Mouse (Mus musculus): ENCODE results near the gene Lypd5. TPM values are rescaled to one million over a fixed set of nuclear protein-coding genes. Genes with fewer than 3 reads are reported as not detected.
A peak's percentile ranks its signal among the peaks of the same experiment; 100 is the strongest.

The Lypd5 gene
- total RNA-seq (2014; fragmentation: Nextera tagmentation) = not detected in 2 replicates
- not detected in 2 replicates for total RNA-seq (2017)

DNA sequence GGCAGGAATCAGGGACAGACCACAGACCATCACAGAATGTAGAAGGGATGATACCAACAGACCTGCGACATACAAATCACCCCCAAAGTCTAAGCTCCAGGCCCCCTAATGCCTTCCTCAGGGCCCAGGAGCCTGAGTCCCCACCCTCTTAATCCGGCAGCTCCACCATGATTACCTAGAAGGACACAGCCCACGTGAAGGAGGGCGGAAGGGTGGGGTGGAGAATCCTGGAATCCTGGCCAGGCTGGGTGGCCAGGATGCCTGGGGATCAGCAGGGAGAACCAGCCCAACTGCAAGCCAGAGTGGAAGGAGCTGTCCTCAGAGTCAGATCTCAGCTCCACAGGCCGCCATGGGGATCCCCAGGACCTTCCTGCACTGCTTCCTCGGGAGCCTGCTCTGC, at the start of gene Lypd5:
Lypd5 (plus strand) TSS at position 301 of the 400 bp plus-strand sequence.
- no peak for ATAC-seq (replicated peaks; ENCODE audit: low FRiP score, low TSS enrichment, poor library complexity, severe bottlenecking)

DNA sequence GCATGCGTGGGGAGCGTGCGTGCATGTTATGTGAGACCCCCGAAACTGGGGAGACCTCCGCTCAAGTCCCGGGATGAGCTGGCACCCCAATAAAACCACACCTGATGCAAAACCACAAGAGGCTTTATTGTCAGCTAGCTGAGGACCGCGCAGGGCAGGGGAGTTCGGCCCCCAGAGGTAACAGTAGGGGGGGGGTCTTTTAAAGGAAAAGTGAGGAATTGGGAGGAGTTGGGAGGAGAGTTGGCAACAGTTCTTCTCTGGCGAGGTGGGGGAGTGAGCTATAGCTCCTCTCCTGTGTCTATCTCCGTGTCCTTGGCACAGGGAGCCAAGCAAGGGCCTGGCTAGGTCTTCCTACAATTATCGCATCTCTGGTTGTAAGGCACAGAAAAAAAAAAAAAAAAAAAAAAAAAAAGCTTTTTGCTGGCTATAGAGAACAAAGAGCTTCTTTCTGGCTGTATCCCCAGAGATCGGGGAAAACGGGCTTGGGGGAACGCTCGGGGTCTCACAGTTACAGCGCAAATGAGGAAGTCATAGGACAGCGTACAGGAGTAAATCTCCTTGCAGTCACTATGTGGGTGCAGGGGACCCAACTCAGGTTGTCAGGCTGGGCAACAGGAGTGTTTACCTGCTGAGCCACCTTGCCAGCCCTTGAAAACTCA, 49.0 kb upstream of the Lypd5 start:
- ATAC-seq (replicated peaks; ENCODE audit: low FRiP score, low TSS enrichment, poor library complexity, severe bottlenecking) = no peak

DNA sequence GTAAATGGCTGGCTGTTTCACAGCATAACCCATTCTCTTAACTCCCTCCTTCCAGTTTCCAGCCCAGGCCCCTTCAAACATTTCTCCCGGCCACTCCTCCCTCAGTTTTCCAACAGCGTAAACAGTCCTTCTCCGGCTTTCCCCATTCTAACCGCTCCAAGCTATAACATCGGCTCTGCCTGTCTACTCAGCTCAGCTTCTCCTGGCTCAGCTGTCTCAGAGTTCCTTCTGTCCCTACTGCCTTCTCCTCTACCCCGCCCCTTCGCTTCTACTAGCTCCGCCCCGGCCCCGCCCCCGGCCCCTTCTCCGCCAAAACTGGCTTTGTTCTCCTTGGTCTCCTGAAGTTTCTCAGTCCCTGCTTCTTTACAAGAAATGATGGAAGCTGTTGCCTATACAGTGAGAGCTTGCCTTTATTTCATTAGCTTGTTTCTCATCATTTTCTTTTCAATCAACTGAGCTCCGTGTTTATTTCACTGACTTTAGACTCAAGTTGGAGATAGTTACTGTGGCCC, 48.2 kb upstream of the Lypd5 start, which contains the start of gene Zfp61:
Zfp61 (minus strand) TSS at position 462 of the 512 bp plus-strand sequence.
- ATAC-seq (replicated peaks; ENCODE audit: low FRiP score, low TSS enrichment, poor library complexity, severe bottlenecking) = peak; percentile 76

DNA sequence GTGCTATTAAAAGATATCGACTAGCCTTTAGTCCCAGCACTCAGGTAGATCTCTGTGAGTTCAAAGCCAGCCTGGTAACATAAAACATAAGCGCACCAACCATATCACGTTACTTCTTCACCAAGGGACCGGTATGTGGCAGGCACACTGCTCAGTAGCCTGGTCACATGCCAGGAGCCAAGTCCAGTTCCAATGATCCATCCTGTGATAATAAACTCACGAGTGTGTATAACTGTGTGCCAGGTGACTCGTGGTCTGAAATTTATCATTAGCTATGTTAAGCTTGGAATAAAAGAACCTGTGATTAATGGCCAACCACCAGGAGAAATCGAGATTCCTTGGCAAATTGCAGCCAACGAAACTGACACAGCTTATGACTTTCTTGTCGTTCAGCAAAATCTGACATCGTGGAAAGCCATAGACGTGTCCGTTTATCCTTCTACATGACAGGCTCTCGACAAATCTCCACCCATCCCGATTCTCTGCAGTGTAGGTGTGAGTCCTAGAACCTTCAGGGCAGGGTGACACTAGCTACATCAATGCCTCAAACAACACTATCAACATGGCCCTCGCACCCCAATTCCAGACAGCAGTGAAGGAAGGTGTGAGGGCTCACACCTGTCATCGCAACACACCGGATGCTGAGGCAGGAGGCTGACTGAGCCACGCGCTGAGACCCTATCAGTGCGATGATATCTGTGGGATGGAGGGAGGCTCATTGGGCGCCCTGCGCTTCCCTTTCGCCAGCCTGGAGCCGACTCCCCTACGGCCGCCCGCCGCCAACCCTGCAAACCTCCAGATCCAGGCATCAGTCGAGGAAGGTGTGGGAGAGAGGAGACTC, 33.0 kb upstream of the Lypd5 start:
- peak; percentile 63 for ATAC-seq (replicated peaks; ENCODE audit: low FRiP score, low TSS enrichment, poor library complexity, severe bottlenecking)

DNA sequence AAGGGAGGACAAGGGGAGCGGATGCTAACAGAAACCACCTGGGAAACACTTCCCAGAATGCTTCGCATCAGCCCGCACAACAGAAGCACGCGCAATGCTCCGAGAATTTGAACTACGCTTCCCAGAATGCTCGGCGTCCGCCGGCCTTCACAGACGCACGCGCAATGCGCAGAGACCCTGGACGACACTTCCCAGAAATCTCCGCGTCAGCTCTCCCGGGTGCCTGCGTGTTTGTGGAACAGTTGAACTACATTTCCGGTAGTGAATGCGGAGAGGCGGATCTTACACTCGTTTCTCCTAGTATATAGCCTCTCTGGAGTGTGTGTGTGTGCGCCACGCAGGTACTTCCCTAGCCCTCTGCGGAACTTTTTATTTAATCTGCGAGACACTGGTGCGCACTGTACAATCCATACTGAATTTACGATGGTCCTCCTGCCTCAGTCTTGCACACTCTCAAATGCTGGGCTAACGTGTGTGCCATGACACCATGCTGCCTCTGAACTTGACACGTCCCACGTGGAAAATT, 32.4 kb upstream of the Lypd5 start, which contains the start of gene Zfp94:
Zfp94 (minus strand) TSS at position 100 of the 526 bp plus-strand sequence.
- peak; percentile 95 for ATAC-seq (replicated peaks; ENCODE audit: low FRiP score, low TSS enrichment, poor library complexity, severe bottlenecking)

DNA sequence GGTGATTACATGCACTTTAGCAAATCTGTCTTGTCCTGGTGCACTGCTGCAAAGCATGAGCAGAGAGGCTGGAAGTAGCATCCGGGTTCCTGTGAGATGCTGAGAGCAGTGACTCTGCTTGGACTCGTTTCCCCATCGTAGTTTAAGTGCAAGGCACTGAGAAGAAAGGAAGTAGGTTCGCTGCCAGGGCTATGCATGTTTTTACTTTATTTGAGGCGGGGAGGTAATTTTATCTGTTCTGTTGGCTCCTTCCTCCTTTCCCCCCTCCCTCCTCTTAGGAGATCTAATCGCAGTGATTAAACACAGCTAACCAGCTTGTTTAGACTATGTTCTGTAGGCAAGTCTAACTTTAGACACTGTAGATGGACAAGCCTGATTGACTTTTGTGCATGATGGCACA, 30.1 kb upstream of the Lypd5 start:
- ATAC-seq (replicated peaks; ENCODE audit: low FRiP score, low TSS enrichment, poor library complexity, severe bottlenecking) = no peak

DNA sequence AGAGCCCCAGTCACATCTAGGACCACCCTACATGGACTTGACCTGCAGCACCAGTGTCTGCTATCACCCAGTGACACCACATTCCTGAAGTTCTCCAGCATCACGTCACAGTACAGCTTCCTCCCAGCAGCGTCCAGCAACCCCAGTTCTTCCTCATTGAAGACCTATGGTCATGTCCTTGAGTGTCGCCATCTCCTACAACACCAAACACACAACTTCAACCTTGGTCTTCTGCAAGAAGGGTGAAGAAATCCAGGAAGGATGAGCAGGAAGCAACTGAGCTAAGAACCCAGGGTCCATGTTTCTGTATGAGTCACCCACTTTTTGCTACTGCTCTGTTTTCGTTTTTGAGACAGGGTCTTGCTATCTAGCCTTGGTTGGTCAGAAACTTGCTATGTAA, 26.4 kb upstream of the Lypd5 start:
- ATAC-seq (replicated peaks; ENCODE audit: low FRiP score, low TSS enrichment, poor library complexity, severe bottlenecking) = no peak

DNA sequence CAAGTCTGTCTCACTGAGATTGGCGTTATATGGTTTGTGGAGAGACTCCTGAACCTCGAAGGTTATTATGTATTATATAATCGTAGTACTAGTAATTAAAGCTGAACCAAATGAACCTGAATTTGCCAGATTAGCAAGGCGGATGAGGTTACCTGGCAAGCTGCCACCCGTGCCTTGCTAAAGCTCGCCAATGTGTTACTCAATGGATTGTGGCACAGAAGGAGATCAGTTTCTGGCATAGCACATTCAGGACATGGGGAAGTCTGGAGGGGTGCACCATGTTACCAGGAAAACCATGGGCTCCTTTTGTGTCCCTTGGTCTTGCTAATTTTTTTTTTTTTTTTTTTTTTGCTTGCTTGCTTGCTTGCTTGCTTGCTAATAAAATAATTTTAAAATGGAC, 23.8 kb upstream of the Lypd5 start:
- ATAC-seq (replicated peaks; ENCODE audit: low FRiP score, low TSS enrichment, poor library complexity, severe bottlenecking) = no peak

DNA sequence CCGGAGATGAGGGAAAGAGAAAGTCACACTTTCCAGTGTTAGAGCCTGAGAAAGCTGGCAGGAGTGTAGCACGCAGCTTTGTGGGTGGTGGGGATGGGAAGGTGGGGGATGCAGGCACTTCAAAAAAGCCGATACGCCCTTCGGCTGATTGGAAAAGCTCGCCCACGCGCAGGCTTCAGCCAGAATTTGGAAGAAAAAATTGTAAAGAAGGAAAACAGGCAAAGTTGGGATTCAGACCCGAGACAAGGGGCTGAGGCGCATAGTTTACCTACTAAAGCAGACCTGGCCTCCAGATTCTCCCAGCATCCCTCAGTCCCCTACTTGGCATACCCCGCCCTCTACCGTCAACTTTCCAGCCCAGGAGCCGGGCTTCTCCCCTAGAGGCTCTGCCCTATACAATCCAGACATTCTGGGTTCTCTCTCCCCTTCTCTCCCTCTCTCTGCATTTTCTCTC, 23.3 kb upstream of the Lypd5 start:
- ATAC-seq (replicated peaks; ENCODE audit: low FRiP score, low TSS enrichment, poor library complexity, severe bottlenecking) = no peak

DNA sequence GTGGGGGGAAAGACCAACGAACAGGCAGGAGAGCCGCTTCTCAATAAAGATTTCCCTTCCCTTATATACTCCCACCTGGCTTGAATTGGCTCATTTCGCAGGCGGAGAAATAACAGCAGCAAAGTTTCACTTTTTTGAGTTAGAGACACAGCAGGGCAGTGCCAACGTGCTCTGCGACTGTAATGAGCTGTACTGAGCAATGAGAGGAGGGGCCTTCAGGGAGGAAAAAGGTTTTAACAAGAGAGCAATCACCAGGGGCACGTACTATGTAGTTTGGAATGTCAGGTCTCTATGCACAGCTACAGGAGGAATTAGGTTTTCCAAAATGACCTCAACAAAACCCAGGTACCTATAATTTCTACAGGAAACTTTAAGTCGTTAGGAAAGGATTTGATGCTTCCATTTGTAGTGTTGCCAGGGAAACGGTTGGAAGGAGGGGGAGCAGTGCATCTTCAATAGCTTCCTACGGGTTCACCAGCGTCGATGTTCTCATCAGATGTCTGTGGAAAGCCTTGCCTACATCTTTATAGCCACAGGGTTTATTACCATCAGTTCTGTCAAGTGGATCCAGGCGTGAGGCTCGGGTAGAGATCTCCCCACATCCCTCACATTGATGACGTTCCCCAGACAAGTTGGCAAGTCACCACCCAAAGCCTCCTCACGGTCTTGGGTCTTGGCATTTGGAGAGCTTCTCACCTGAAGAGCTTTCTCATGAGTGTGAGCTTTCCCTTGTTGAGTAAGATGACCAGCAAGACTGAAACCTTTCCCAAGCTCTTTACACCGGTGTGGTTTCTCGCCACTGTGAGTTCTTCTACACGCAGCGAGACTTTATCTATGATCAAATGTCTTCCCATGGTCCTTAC, 22.5 kb upstream of the Lypd5 start:
- no peak for ATAC-seq (replicated peaks; ENCODE audit: low FRiP score, low TSS enrichment, poor library complexity, severe bottlenecking)

DNA sequence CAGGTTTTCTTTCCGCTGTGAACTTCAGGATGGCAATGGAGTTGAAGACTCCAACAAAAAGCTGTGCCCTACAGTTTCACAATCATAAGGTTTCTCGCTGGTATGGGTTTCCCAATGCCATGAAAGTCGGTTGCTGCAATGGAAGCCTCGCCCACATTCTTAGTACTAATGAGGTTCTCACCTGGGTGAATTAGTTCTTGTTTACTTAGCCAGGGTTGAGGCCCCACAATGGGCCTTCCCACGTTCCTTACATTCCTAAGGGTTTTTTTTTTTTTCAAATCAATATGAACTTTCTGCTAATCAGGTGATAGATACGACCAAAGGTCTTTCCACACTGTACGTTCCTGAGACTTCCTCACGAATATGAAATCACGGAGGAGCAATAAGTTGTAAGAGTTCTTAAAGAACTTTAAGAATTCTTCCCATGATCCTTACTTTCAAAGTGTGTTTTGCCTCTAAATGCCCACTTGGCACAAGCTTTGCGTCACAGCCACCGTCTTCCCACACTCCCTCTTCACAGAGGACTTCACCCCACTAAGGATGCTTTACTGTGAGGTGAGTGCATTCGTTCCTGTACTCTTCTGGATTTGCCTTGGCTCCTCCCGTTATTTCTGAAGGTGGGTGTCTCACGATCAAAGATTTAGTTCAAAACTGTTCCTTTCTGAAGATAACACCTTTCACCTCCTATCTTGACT, 21.6 kb upstream of the Lypd5 start:
- ATAC-seq (replicated peaks; ENCODE audit: low FRiP score, low TSS enrichment, poor library complexity, severe bottlenecking) = no peak

DNA sequence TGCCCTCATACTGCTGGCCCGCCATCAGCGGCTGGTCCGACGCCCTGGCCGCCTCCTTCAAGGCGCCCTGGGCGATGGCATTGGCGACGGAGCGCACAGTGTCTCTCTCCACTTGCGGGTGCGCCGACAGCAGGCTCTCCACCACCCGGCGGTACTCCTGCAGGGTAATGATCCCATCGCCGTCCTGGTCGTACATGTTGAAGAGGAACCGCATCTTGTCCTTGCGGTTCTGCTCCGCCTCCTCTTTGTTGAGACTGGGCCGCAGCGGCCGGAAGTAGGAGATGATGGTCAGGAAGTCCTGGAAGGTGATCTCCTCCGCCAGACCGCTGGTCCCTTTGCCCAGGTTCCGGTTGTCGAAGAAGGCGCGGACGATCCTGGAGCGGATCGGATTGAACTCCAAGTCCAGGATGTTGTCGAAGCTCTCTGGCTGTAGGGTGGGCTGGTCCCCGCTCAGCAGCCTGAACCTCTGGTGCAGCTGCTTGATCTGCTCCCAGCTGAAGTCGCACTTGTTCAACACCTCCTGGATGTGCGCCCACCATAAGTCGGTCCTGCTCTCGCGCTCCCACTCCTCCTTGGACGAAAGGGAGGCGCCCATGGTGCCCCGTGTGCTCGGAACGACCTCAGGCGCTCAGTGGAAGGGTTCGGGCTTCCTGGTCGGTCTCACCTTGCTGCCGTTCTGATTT, 15.6 kb upstream of the Lypd5 start, which contains the start of gene Tescl:
Tescl (minus strand) TSS at position 633 of the 683 bp plus-strand sequence.
- no peak for ATAC-seq (replicated peaks; ENCODE audit: low FRiP score, low TSS enrichment, poor library complexity, severe bottlenecking)

DNA sequence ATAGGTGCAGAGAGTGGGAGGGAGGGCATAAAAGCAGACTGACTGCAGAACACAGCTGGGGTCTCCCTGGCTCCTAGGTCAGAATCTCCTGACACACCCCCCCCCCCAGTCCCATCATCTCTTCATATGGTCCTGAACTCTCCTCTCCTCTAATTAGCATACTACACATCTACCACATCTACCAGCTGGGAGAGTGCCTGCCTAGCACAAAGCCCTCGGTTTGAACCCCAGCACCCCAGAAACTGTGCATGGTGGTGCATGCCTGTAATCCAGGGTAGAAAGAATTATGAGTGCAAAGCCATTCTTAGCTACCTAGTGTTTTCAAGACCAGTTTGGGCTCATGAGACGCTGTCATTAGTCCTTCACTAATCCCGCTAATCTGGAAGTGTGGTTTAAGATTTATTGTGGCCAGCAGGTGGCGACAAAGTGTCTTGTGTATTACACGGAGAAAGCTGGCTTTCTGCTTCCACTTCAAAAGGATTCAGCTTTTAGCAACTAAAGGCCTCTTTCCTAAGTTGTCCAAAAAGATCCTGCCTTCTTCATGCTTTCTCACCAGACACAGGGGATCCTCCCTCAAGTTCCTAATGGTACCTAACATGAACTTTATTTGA, 13.2 kb upstream of the Lypd5 start:
- peak; percentile 68; the same call in 1 of the 2 replicates for ATAC-seq (replicated peaks; ENCODE audit: low FRiP score, low TSS enrichment, poor library complexity, severe bottlenecking)

DNA sequence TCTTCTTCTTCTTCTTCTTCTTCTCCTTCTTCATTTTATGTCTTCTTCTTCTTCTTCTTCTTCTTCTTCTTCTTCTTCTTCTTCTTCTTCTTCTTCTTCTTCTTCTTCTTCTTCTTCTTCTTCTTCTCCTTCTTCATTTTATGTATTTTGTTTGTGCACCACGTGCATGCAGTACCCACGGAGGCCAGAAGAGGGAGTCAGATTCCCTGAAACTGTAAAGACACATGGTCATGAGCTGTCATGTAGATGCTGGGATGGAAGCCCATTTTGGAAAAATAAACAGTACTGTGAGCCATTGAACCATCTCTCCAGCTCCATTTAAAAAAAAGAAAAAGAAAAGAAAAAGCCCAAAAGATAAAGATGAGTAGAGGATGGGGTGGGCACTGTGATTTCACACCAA, 10.8 kb upstream of the Lypd5 start:
- no peak for ATAC-seq (replicated peaks; ENCODE audit: low FRiP score, low TSS enrichment, poor library complexity, severe bottlenecking)

DNA sequence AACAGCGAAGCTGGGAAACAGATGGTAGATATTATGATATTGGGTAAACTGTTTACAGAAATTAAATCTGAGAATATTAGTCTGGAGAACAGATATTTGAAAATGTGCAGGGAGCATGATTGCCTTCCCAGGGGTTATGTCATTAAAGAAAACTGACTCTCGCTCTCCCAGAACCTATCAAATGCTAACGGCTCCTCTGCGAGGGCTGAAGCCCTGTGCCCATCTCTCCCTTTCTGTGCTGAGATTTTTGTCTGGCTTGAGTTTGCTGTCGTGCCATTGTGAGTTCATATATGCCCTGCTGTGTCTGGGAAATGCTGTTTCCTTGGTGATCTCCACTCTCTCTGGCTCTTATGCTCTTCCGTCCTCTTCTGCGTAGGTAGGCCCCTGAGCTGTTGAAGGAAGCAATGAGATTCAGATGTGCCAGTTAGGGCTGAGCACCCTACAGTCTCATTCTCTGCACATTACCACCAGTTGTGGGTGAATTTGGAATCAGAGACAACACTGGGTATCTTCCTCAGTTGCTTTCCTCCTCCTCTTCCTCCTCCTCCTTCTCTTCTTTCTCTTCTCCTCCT, 5.2 kb upstream of the Lypd5 start:
- no peak for ATAC-seq (replicated peaks; ENCODE audit: low FRiP score, low TSS enrichment, poor library complexity, severe bottlenecking)

DNA sequence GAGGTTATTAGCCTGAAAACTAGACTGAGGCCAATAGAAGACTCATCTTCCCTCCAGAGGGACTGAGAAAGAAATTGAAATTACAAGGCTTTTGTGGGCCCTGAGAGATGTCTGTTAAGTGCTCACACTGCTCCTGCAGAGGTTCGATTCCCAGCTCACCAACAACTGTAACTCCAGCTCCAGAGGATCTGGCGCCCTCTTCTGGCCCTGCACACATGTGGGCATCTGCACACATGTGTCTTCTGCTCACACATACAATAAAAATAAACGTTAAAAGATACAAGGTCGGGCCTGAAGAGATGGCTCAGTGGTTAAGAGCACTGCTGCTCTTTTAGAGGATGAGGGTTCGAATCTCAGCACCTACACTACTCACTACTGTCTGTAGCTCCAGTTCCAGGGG, 2.6 kb upstream of the Lypd5 start:
- no peak for ATAC-seq (replicated peaks; ENCODE audit: low FRiP score, low TSS enrichment, poor library complexity, severe bottlenecking)

DNA sequence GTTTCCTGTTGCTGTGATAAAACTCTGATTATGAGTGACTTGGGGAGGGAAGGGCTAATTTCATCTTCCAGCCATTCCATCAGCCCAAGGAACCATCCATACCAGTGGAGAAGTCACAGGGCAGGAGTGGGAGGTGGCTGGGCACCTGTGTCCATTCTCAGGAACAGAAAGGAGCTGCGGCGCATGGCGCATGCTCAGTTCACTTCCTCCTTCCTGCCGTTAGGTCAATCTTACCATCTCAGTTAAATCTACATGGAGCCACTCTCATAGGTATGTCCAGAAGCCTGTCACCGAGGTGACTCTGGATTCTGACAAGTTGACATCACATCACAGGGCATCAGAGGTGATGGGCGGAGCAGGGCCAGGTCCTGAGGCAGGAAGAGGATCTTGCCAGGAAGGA, 6.7 kb downstream of the Lypd5 start:
- ATAC-seq (replicated peaks; ENCODE audit: low FRiP score, low TSS enrichment, poor library complexity, severe bottlenecking) = no peak
